Mouse (Mus musculus) lung, postnatal 0 days (tissue): ENCODE measurements at regions not wholly inside any gene's neighbourhood (a gene's known extent, or its start where the extent isn't known, plus 50 kb on each side); places are given as distances from the start of the nearest gene placed in this dataset.

ENCODE experiments used
- CTCF ChIP-seq: IDR thresholded peaks from 2 replicates; pipeline ENCODE4 v1.5.1; 2016; ENCODE audit warnings: antibody characterized with exemption, mild to moderate bottlenecking
- EP300 ChIP-seq: IDR thresholded peaks from 2 replicates; pipeline ENCODE4 v1.6.1; 2016; ENCODE audit warnings: antibody characterized with exemption, mild to moderate bottlenecking, control low read depth

DNA sequence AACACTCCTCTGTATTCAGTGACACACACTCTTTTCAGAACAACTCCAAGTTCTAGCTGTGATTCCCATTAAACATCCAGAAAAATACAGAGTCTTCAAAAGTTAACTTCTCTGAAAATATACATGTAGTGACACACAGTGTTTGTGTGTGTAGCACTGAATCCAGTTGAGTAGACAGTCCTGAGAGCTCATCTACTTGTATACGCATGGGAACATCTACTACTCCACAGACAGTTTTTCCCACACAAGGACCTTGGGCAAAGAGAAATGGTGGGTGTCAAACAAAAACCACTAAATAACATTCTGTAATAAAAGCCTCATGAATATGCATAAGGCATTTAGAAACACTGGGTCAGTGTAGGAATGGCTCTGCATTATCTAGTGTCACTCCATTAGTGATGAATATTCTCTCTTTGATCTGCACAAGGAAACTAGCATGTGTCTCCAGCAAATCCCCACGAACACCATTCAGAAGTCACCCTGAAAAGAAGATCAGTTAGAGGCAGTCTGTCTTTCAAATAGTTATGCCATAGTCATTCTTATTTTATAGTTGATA lies 83.6 kb downstream of the Cth start:
- TF ChIP-seq CTCF (no peak), EP300 (no peak)
